Comparison of ENCODE assay signal across 7 mouse cellular contexts in genomic region chr4:155943049-155943452, GRCm38 (mm10). TPM values are rescaled to one million over a fixed set of nuclear protein-coding genes. Genes with fewer than 3 reads are reported as not detected.
A peak's percentile ranks its signal among the peaks of the same experiment; 100 is the strongest.
DNase-seq lines count a peak whose midpoint lies in the region; ATAC-seq and TF ChIP-seq lines count a peak whose summit lies in the region.

No protein-coding gene starts in this region.

- peak overlapping the region; percentile 56 for H3K27ac ChIP-seq in MEL (ENCODE audit: control insufficient read depth, low read depth, low read length)
- peak overlapping the region; percentile 84 for H3K27ac ChIP-seq in heart, embryonic 13.5 days (replicated peaks)
- peak overlapping the region; percentile 90 for H3K27ac ChIP-seq in neural tube, embryonic 15.5 days (replicated peaks)

- no peaks in the 10 kb centered on the region for H3K27me3 ChIP-seq in C2C12 (ENCODE audit: control insufficient read depth, insufficient read depth, insufficient read length)
- no peaks in the 10 kb centered on the region for H3K27me3 ChIP-seq in MEL (ENCODE audit: control insufficient read depth in 1 of 2, insufficient read depth in 2 of 2, low read length in 2 of 2)
- no peaks in the 10 kb centered on the region; the same call in 1 of the 2 replicates for H3K27me3 ChIP-seq in heart, embryonic 13.5 days (replicated peaks)
- 0 out of 2 replicates have a peak, but pooled peaks cover 6% of the 10 kb centered on the region for H3K27me3 ChIP-seq in neural tube, embryonic 15.5 days (replicated peaks)

- peak overlapping the region; percentile 86 for H3K9ac ChIP-seq in MEL (ENCODE audit: control insufficient read depth, low read depth, low read length, poor library complexity, severe bottlenecking)
- H3K9ac ChIP-seq in heart, embryonic 13.5 days = peak overlapping the region; percentile 83
- H3K9ac ChIP-seq in neural tube, embryonic 15.5 days (replicated peaks) = peak overlapping the region; percentile 89

- ATAC-seq in heart, embryonic 13.5 days (ENCODE audit: extremely low read depth, insufficient number of reproducible peaks, low FRiP score, low TSS enrichment) = no peak
- ATAC-seq in neural tube, embryonic 15.5 days (ENCODE audit: low FRiP score) = peak; percentile 60

- H3K79me2 ChIP-seq in C2C12 (ENCODE audit: control insufficient read depth, insufficient read depth) (peaks cover 51% of the 10 kb centered on the region), MEL (ENCODE audit: control insufficient read depth, insufficient read depth, low read length, poor library complexity) (peaks cover 44% of the 10 kb centered on the region)

- TF ChIP-seq RAD21 in MEL (IDR thresholded peaks at IDR 0.05; ENCODE audit: low read depth, low read length) = no peak

- no peak for TF ChIP-seq CTCF in C2C12 (IDR thresholded peaks at IDR 0.05; ENCODE audit: control insufficient read depth, insufficient read depth, insufficient read length)
- no peak for TF ChIP-seq CTCF in MEL (IDR thresholded peaks at IDR 0.05 in 2 of 3, conservative IDR thresholded peaks at IDR 0.05 in 1 of 3; ENCODE audit: control insufficient read depth in 1 of 3, insufficient read depth in 1 of 3, low read depth in 2 of 3, low read length in 3 of 3, poor library complexity in 1 of 3, severe bottlenecking in 1 of 3)
- TF ChIP-seq CTCF in lung, adult 2 months (IDR thresholded peaks at IDR 0.05; ENCODE audit: insufficient read depth, low read length) = no peak

- TF ChIP-seq POLR2A in MEL (IDR thresholded peaks at IDR 0.05; ENCODE audit: control insufficient read depth in 1 of 2, insufficient read depth in 1 of 2, low read depth in 1 of 2, low read length in 2 of 2, poor library complexity in 1 of 2) = no peak
- TF ChIP-seq POLR2A in lung, adult 2 months (IDR thresholded peaks at IDR 0.05; ENCODE audit: borderline replicate concordance, extremely low read depth, low read depth, low read length) = no peak

- no peak for TF ChIP-seq EP300 in MEL (IDR thresholded peaks at IDR 0.05; ENCODE audit: low read depth in 1 of 2, low read length in 2 of 2)

- no peaks in the 10 kb centered on the region for H3K9me3 ChIP-seq in MEL (replicated peaks; ENCODE audit: insufficient read depth, low read length)
- no peaks in the 10 kb centered on the region for H3K9me3 ChIP-seq in heart, embryonic 13.5 days
- H3K9me3 ChIP-seq in neural tube, embryonic 15.5 days (replicated peaks) = no peaks in the 10 kb centered on the region

- DNase-seq in MEL (ENCODE audit: low read depth, low spot score) = no peak
- DNase-seq in fibroblast of lung, adult 2 months (ENCODE audit: low read depth) = peak; percentile 19
- peak; percentile 29 to 37 for DNase-seq in layer of hippocampus, adult 8-10 months (ENCODE audit: low spot score in 2 of 2)
- DNase-seq in lung, adult 2 months = no peak

- WGBS in heart, embryonic 13.5 days = 1% methylated on average over 17 of the region's 17 CpGs
- 2% methylated on average over 17 of the region's 17 CpGs for WGBS in lung, adult 2 months
- WGBS in neural tube, embryonic 15.5 days = under 1% methylated on average over 17 of the region's 17 CpGs

- peaks cover 39% of the 10 kb centered on the region for H3K79me3 ChIP-seq in C2C12 (ENCODE audit: low read depth)

- H3K4me1 ChIP-seq in MEL (ENCODE audit: control insufficient read depth in 1 of 2, insufficient read depth in 2 of 2, low read length in 2 of 2) = peaks cover 3 to 11% of the 10 kb centered on the region in 2 experiments; a peak in 2 of 4 replicates
- peaks cover 25% of the 10 kb centered on the region for H3K4me1 ChIP-seq in heart, embryonic 13.5 days
- peaks cover 6% of the 10 kb centered on the region for H3K4me1 ChIP-seq in lung, adult 2 months (ENCODE audit: control insufficient read depth, insufficient read depth, low read length)
- H3K4me1 ChIP-seq in neural tube, embryonic 15.5 days = peaks cover 30% of the 10 kb centered on the region

- peak overlapping the region; percentile 97 for H3K4me2 ChIP-seq in heart, embryonic 13.5 days
- peak overlapping the region; percentile 96 for H3K4me2 ChIP-seq in neural tube, embryonic 15.5 days

- H3K36me3 ChIP-seq in C2C12 (ENCODE audit: control insufficient read depth, insufficient read depth) (peaks cover 17% of the 10 kb centered on the region), MEL (ENCODE audit: control insufficient read depth in 1 of 2, insufficient read depth in 2 of 2, low read length in 2 of 2) (peaks cover 6 to 12% of the 10 kb centered on the region in 2 experiments; a peak in 3 of 4 replicates)
- peaks cover 17% of the 10 kb centered on the region for H3K36me3 ChIP-seq in heart, embryonic 13.5 days
- peaks cover 15% of the 10 kb centered on the region; the same call in 1 of the 2 replicates for H3K36me3 ChIP-seq in neural tube, embryonic 15.5 days

- H3ac ChIP-seq in C2C12 (ENCODE audit: control insufficient read depth, insufficient read length, low read depth) = peak overlapping the region; percentile 64

- peak overlapping the region; percentile 92 for H3K4me3 ChIP-seq in C2C12 (ENCODE audit: insufficient read depth, poor library complexity, severe bottlenecking)
- H3K4me3 ChIP-seq in MEL (ENCODE audit: control insufficient read depth in 1 of 2, insufficient read depth in 1 of 2, low read depth in 2 of 2, low read length in 2 of 2) = peak overlapping the region; percentile 76 to 82
- peak overlapping the region; percentile 99 for H3K4me3 ChIP-seq in heart, embryonic 13.5 days
- H3K4me3 ChIP-seq in lung, adult 2 months (replicated peaks; ENCODE audit: extremely low read depth, low read depth, low read length) = peak overlapping the region; percentile 75
- peak overlapping the region; percentile 90 for H3K4me3 ChIP-seq in neural tube, embryonic 15.5 days (replicated peaks)

TF ChIP-seq in C2C12, 6 proteins besides CTCF, POLR2A, EP300 and RAD21 (continues in another document):
- TF ChIP-seq USF1 (IDR thresholded peaks at IDR 0.05; ENCODE audit: low read depth) (no peak), MYOD1 (IDR thresholded peaks at IDR 0.05; ENCODE audit: control insufficient read depth, insufficient read length, low read depth) (no peak), CEBPB (IDR thresholded peaks at IDR 0.05; ENCODE audit: low read depth) (no peak)

TF ChIP-seq in MEL, 35 proteins besides CTCF, POLR2A, EP300 and RAD21 (continues in another document):
- TF ChIP-seq ETS1 (IDR thresholded peaks at IDR 0.05; ENCODE audit: low read depth, low read length) (no peak), TCF12 (IDR thresholded peaks at IDR 0.05; ENCODE audit: low read depth, low read length) (no peak), ZNF384 (IDR thresholded peaks at IDR 0.05; ENCODE audit: low read depth, low read length) (no peak), JUND (IDR thresholded peaks at IDR 0.05; ENCODE audit: low read depth, low read length) (no peak), GATA1 (IDR thresholded peaks at IDR 0.05; ENCODE audit: low read depth, low read length) (no peak)

RNA-seq across cellular contexts. Expression of gene Ube2j2, which starts 0.6 kb away (rescaled TPM):
- polyA plus RNA-seq in C2C12 (2012; fragmentation: generic; extraction: Trizol) (68.2 TPM), MEL (2012; ENCODE audit: insufficient read depth in 1 of 2, insufficient read length in 2 of 2, low read depth in 1 of 2, low replicate concordance in 2 of 2, missing spikeins in 1 of 2) (100 to 1,000 TPM in 1 of 2 experiments, not detected in 1; 172 TPM)
- 120 and 121 TPM in 2 replicates for total RNA-seq in MEL (2012; rRNA removed)
- polyA plus RNA-seq in heart, embryonic 13.5 days (2015; fragmentation: Nextera tagmentation; extraction: Ambion mirVana) = 72.0 and 81.6 TPM in 2 replicates
- total RNA-seq in layer of hippocampus, adult 8-10 months (2022) = 10 to 100 TPM; 58.5 to 69.0 (median 66.3) TPM
- polyA plus RNA-seq in lung, adult 2 months (2012; rRNA removed) = 62.0 and 65.4 TPM in 2 replicates
- 100 and 104 TPM in 2 replicates for polyA plus RNA-seq in neural tube, embryonic 15.5 days (2015; fragmentation: Nextera tagmentation; extraction: Ambion mirVana)

RNA-seq across cellular contexts. Expression of gene C1qtnf12, which starts 19.1 kb away (rescaled TPM):
- polyA plus RNA-seq in C2C12 (2012; fragmentation: generic; extraction: Trizol) (2.4 TPM), MEL (2012; ENCODE audit: insufficient read depth in 1 of 2, insufficient read length in 2 of 2, low read depth in 1 of 2, low replicate concordance in 2 of 2, missing spikeins in 1 of 2) (1 to 10 TPM in 1 of 2 experiments, not detected in 1; 2.9 TPM)
- 1.2 and 1.8 TPM in 2 replicates for total RNA-seq in MEL (2012; rRNA removed)
- polyA plus RNA-seq in heart, embryonic 13.5 days (2015; fragmentation: Nextera tagmentation; extraction: Ambion mirVana) = 20.3 and 32.8 TPM in 2 replicates
- total RNA-seq in layer of hippocampus, adult 8-10 months (2022) = 10 to 100 TPM; 13.6 to 29.5 (median 18.1) TPM
- 22.1 and 23.1 TPM in 2 replicates for polyA plus RNA-seq in lung, adult 2 months (2012; rRNA removed)
- polyA plus RNA-seq in neural tube, embryonic 15.5 days (2015; fragmentation: Nextera tagmentation; extraction: Ambion mirVana) = 15.3 and 17.2 TPM in 2 replicates

RNA-seq across cellular contexts. Expression of gene B3galt6, which starts 49.4 kb away (rescaled TPM):
- 6.6 TPM for polyA plus RNA-seq in C2C12 (2012; fragmentation: generic; extraction: Trizol)
- total RNA-seq in MEL (2012; rRNA removed) = 6.6 and 9.1 TPM in 2 replicates
- polyA plus RNA-seq in MEL (2012; ENCODE audit: insufficient read depth in 1 of 2, insufficient read length in 2 of 2, low read depth in 1 of 2, low replicate concordance in 2 of 2, missing spikeins in 1 of 2) = 1 to 10 TPM in 1 of 2 experiments, not detected in 1; 3.8 TPM
- polyA plus RNA-seq in heart, embryonic 13.5 days (2015; fragmentation: Nextera tagmentation; extraction: Ambion mirVana) = 8.8 and 10.7 TPM in 2 replicates
- 10 to 100 TPM in 1 of 4 experiments, 1 to 10 TPM in 3; 9.2 to 11.3 (median 9.7) TPM for total RNA-seq in layer of hippocampus, adult 8-10 months (2022)
- polyA plus RNA-seq in lung, adult 2 months (2012; rRNA removed) = 6.1 and 7.4 TPM in 2 replicates
- 31.9 and 35.6 TPM in 2 replicates for polyA plus RNA-seq in neural tube, embryonic 15.5 days (2015; fragmentation: Nextera tagmentation; extraction: Ambion mirVana)

RNA-seq across cellular contexts. Expression of gene Sdf4, which starts 49.6 kb away (rescaled TPM):
- 141 TPM for polyA plus RNA-seq in C2C12 (2012; fragmentation: generic; extraction: Trizol)
- 111 and 114 TPM in 2 replicates for total RNA-seq in MEL (2012; rRNA removed)
- polyA plus RNA-seq in MEL (2012; ENCODE audit: insufficient read depth in 1 of 2, insufficient read length in 2 of 2, low read depth in 1 of 2, low replicate concordance in 2 of 2, missing spikeins in 1 of 2) = 100 to 1,000 TPM in 1 of 2 experiments, not detected in 1; 117 TPM
- 127 and 136 TPM in 2 replicates for polyA plus RNA-seq in heart, embryonic 13.5 days (2015; fragmentation: Nextera tagmentation; extraction: Ambion mirVana)
- total RNA-seq in layer of hippocampus, adult 8-10 months (2022) = 100 to 1,000 TPM; 202 to 230 (median 217) TPM
- polyA plus RNA-seq in lung, adult 2 months (2012; rRNA removed) = 54.3 and 63.6 TPM in 2 replicates
- 118 and 137 TPM in 2 replicates for polyA plus RNA-seq in neural tube, embryonic 15.5 days (2015; fragmentation: Nextera tagmentation; extraction: Ambion mirVana)

RNA-seq across cellular contexts. Expression of gene Acap3, which starts 51.4 kb away (rescaled TPM):
- polyA plus RNA-seq in C2C12 (2012; fragmentation: generic; extraction: Trizol) (31.0 TPM), MEL (2012; ENCODE audit: insufficient read depth in 1 of 2, insufficient read length in 2 of 2, low read depth in 1 of 2, low replicate concordance in 2 of 2, missing spikeins in 1 of 2) (10 to 100 TPM in 1 of 2 experiments, not detected in 1; 39.1 TPM)
- total RNA-seq in MEL (2012; rRNA removed) = 17.6 and 24.5 TPM in 2 replicates
- polyA plus RNA-seq in heart, embryonic 13.5 days (2015; fragmentation: Nextera tagmentation; extraction: Ambion mirVana) = 8.8 and 10.4 TPM in 2 replicates
- 100 to 1,000 TPM; 116 to 124 (median 120) TPM for total RNA-seq in layer of hippocampus, adult 8-10 months (2022)
- polyA plus RNA-seq in lung, adult 2 months (2012; rRNA removed) = 48.3 and 50.7 TPM in 2 replicates
- 57.7 and 70.3 TPM in 2 replicates for polyA plus RNA-seq in neural tube, embryonic 15.5 days (2015; fragmentation: Nextera tagmentation; extraction: Ambion mirVana)

Comparison
In these comparisons a context has a peak if more than half of its experiments do, and no peak if none do; other contexts are left out.
1. DNase-seq: peak in fibroblast of lung, adult 2 months (single experiment) and layer of hippocampus, adult 8-10 months (2 of 2); none in MEL (single experiment) and lung, adult 2 months (single experiment).
2. Peak in every context shown above with its lines, with median percentiles within 50 percentile points of each other: H3K4me3 ChIP-seq, H3K27ac ChIP-seq and H3K9ac ChIP-seq.